Comparison of ENCODE assay signal across 8 mouse cellular contexts in genomic region chr7:140855181-140855580, GRCm38 (mm10). TPM values are rescaled to one million over a fixed set of nuclear protein-coding genes. Genes with fewer than 3 reads are reported as not detected.
DNase-seq lines count a peak whose midpoint lies in the region; ATAC-seq and TF ChIP-seq lines count a peak whose summit lies in the region.

No protein-coding gene starts in this region.

- no peak for ATAC-seq in hindbrain, embryonic 13.5 days (ENCODE audit: low FRiP score)
- ATAC-seq in midbrain, embryonic 12.5 days (ENCODE audit: low FRiP score, low read depth), result no peak

- no peaks in the 10 kb centered on the region for H3K9me3 ChIP-seq in hindbrain, embryonic 13.5 days
- H3K9me3 ChIP-seq in midbrain, embryonic 12.5 days, result no peaks in the 10 kb centered on the region

- H3K4me3 ChIP-seq in kidney, adult 2 months (ENCODE audit: insufficient read depth, low read depth, low read length), result peak overlapping the region; percentile 89
- H3K4me3 ChIP-seq in bone marrow macrophage, adult 2 months (ENCODE audit: insufficient read depth, low read length), result peak overlapping the region; percentile 86
- peak overlapping the region; percentile 85 for H3K4me3 ChIP-seq in hindbrain, embryonic 13.5 days
- H3K4me3 ChIP-seq in midbrain, embryonic 12.5 days, result peak overlapping the region; percentile 81

- H3K36me3 ChIP-seq in kidney, adult 2 months (ENCODE audit: control insufficient read depth, insufficient read depth, low read length), result no peaks in the 10 kb centered on the region
- H3K36me3 ChIP-seq in hindbrain, embryonic 13.5 days, result peaks cover 55% of the 10 kb centered on the region
- H3K36me3 ChIP-seq in midbrain, embryonic 12.5 days, result peaks cover 52% of the 10 kb centered on the region

- H3K4me2 ChIP-seq in hindbrain, embryonic 13.5 days, result peak overlapping the region; percentile 98
- peak overlapping the region; percentile 99 for H3K4me2 ChIP-seq in midbrain, embryonic 12.5 days (replicated peaks)

- no peak for TF ChIP-seq CTCF in kidney, adult 2 months (conservative IDR thresholded peaks at IDR 0.05; ENCODE audit: insufficient read depth, insufficient read length, low read depth, low read length)
- no peak for TF ChIP-seq CTCF in bone marrow macrophage, adult 2 months (IDR thresholded peaks at IDR 0.05; ENCODE audit: low read depth, low read length)

- peak overlapping the region; percentile 87 for H3K9ac ChIP-seq in hindbrain, embryonic 13.5 days
- peak overlapping the region; percentile 93 for H3K9ac ChIP-seq in midbrain, embryonic 12.5 days (replicated peaks)

- H3K27ac ChIP-seq in kidney, adult 2 months (ENCODE audit: insufficient read depth, low read depth, low read length), result no peak overlapping the region
- no peak overlapping the region for H3K27ac ChIP-seq in bone marrow macrophage, adult 2 months (ENCODE audit: insufficient read depth, low read depth, low read length)
- H3K27ac ChIP-seq in hindbrain, embryonic 13.5 days, result no peak overlapping the region
- no peak overlapping the region for H3K27ac ChIP-seq in midbrain, embryonic 12.5 days (replicated peaks)

- 64% methylated on average over 9 of the region's 9 CpGs for WGBS in kidney, adult 2 months
- WGBS in hindbrain, embryonic 13.5 days, result 76% methylated on average over 9 of the region's 9 CpGs
- WGBS in midbrain, embryonic 12.5 days, result 79% methylated on average over 9 of the region's 9 CpGs

- TF ChIP-seq POLR2A in kidney, adult 2 months (IDR thresholded peaks at IDR 0.05; ENCODE audit: low read depth, low read length), result no peak
- TF ChIP-seq POLR2A in bone marrow macrophage, adult 2 months (IDR thresholded peaks at IDR 0.05; ENCODE audit: borderline replicate concordance, low read depth, low read length), result no peak

- no peak for DNase-seq in kidney, adult 2 months
- no peak for DNase-seq in kidney, postnatal 10 days
- DNase-seq in adrenal gland, postnatal 4 days (ENCODE audit: low spot score in 2 of 2), result no peak
- no peak for DNase-seq in layer of hippocampus, adult 9-10 months (ENCODE audit: low spot score)
- DNase-seq in adrenal gland, adult (ENCODE audit: inconsistent age in 2 of 2, low spot score in 1 of 2), result no peak

- H3K4me1 ChIP-seq in kidney, adult 2 months (ENCODE audit: control insufficient read depth, insufficient read depth, low read length), result peaks cover 11% of the 10 kb centered on the region; the same call in 1 of the 2 replicates
- peaks cover 12% of the 10 kb centered on the region; the same call in 1 of the 2 replicates for H3K4me1 ChIP-seq in bone marrow macrophage, adult 2 months (ENCODE audit: control insufficient read depth, insufficient read depth, low read length)
- peaks cover 39% of the 10 kb centered on the region for H3K4me1 ChIP-seq in hindbrain, embryonic 13.5 days (replicated peaks)
- peaks cover 32% of the 10 kb centered on the region for H3K4me1 ChIP-seq in midbrain, embryonic 12.5 days

- no peaks in the 10 kb centered on the region for H3K27me3 ChIP-seq in kidney, adult 2 months (replicated peaks; ENCODE audit: control insufficient read depth, insufficient read depth, low read length)
- H3K27me3 ChIP-seq in hindbrain, embryonic 13.5 days, result no peaks in the 10 kb centered on the region
- H3K27me3 ChIP-seq in midbrain, embryonic 12.5 days, result no peaks in the 10 kb centered on the region

RNA-seq across cellular contexts. Expression of gene Gm45785, which starts 0.9 kb away (rescaled TPM):
- not detected in 2 replicates for polyA plus RNA-seq in kidney, adult 2 months (2012; rRNA removed)
- polyA plus RNA-seq in bone marrow macrophage, adult 2 months (2012; ENCODE audit: insufficient read depth, insufficient read length, missing spikeins), result not detected in 2 replicates
- polyA plus RNA-seq in hindbrain, embryonic 13.5 days (2015; fragmentation: Nextera tagmentation; extraction: Ambion mirVana), result 0.84 TPM in 1 of 2 replicates, not detected in the other
- polyA plus RNA-seq in midbrain, embryonic 12.5 days (2016; fragmentation: Nextera tagmentation; extraction: Ambion mirVana), result 0.20 TPM in 1 of 2 replicates, not detected in the other
- total RNA-seq in adrenal gland, postnatal 4 days (2021), result 1 to 10 TPM in 1 of 2 experiments, not detected in 1; 1.2 TPM

RNA-seq across cellular contexts. Expression of gene Ric8a, which starts 1.6 kb away (rescaled TPM):
- polyA plus RNA-seq in kidney, adult 2 months (2012; rRNA removed), result 53.1 and 63.8 TPM in 2 replicates
- 58.2 and 61.2 TPM in 2 replicates for polyA plus RNA-seq in bone marrow macrophage, adult 2 months (2012; ENCODE audit: insufficient read depth, insufficient read length, missing spikeins)
- polyA plus RNA-seq in hindbrain, embryonic 13.5 days (2015; fragmentation: Nextera tagmentation; extraction: Ambion mirVana), result 96.7 and 98.5 TPM in 2 replicates
- polyA plus RNA-seq in midbrain, embryonic 12.5 days (2016; fragmentation: Nextera tagmentation; extraction: Ambion mirVana), result 69.2 and 78.3 TPM in 2 replicates
- total RNA-seq in adrenal gland, postnatal 4 days (2021), result 10 to 100 TPM; 64.3 to 69.0 TPM

RNA-seq across cellular contexts. Expression of gene Bet1l, which starts 2.2 kb away (rescaled TPM):
- polyA plus RNA-seq in kidney, adult 2 months (2012; rRNA removed), result 25.4 and 26.3 TPM in 2 replicates
- 21.1 and 29.7 TPM in 2 replicates for polyA plus RNA-seq in bone marrow macrophage, adult 2 months (2012; ENCODE audit: insufficient read depth, insufficient read length, missing spikeins)
- 43.3 and 44.0 TPM in 2 replicates for polyA plus RNA-seq in hindbrain, embryonic 13.5 days (2015; fragmentation: Nextera tagmentation; extraction: Ambion mirVana)
- 30.9 and 33.2 TPM in 2 replicates for polyA plus RNA-seq in midbrain, embryonic 12.5 days (2016; fragmentation: Nextera tagmentation; extraction: Ambion mirVana)
- 10 to 100 TPM; 40.2 to 42.9 TPM for total RNA-seq in adrenal gland, postnatal 4 days (2021)

RNA-seq across cellular contexts. Expression of gene Odf3, which starts 7.6 kb away (rescaled TPM):
- polyA plus RNA-seq in kidney, adult 2 months (2012; rRNA removed), result 0.06 and 0.27 TPM in 2 replicates
- not detected in 2 replicates for polyA plus RNA-seq in bone marrow macrophage, adult 2 months (2012; ENCODE audit: insufficient read depth, insufficient read length, missing spikeins)
- not detected in 2 replicates for polyA plus RNA-seq in hindbrain, embryonic 13.5 days (2015; fragmentation: Nextera tagmentation; extraction: Ambion mirVana)
- not detected in 2 replicates for polyA plus RNA-seq in midbrain, embryonic 12.5 days (2016; fragmentation: Nextera tagmentation; extraction: Ambion mirVana)
- under 1 TPM; 0.40 to 0.76 TPM for total RNA-seq in adrenal gland, postnatal 4 days (2021)

RNA-seq across cellular contexts. Expression of gene Scgb1c1, which starts 9.8 kb away (rescaled TPM):
- polyA plus RNA-seq in kidney, adult 2 months (2012; rRNA removed), result 20.6 and 20.8 TPM in 2 replicates
- not detected in 2 replicates for polyA plus RNA-seq in bone marrow macrophage, adult 2 months (2012; ENCODE audit: insufficient read depth, insufficient read length, missing spikeins)
- not detected in 2 replicates for polyA plus RNA-seq in hindbrain, embryonic 13.5 days (2015; fragmentation: Nextera tagmentation; extraction: Ambion mirVana)
- not detected in 2 replicates for polyA plus RNA-seq in midbrain, embryonic 12.5 days (2016; fragmentation: Nextera tagmentation; extraction: Ambion mirVana)
- not detected for total RNA-seq in adrenal gland, postnatal 4 days (2021)
